Comparison of ENCODE assay signal across 7 mouse cellular contexts in the genomic region with DNA sequence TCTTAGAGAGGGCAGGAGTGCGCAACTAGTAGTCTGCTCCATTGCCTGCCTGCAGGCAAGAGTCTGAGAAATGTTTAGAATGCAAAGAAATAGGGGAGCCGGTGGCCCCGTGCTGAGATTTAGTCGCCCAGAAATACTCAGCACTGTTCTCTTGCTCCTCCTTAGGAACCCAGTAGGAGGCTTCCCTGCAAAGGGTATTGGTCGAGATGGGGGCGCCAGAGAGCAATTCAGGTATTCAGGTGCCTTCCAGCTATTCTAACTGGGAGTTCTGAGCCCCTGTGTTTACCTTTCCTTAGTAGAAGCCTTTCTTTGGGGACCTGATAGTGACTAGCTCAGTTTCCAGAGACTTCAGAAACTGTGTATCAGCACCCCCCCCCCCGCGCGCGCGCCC. TPM values are rescaled to one million over a fixed set of nuclear protein-coding genes. Genes with fewer than 3 reads are reported as not detected.
DNase-seq lines count a peak whose midpoint lies in the region; ATAC-seq and TF ChIP-seq lines count a peak whose summit lies in the region.

No protein-coding gene starts in this region.

- TF ChIP-seq CTCF in bone marrow macrophage, adult 2 months (IDR thresholded peaks at IDR 0.05; ENCODE audit: low read depth, low read length): peak; percentile 56

- no peak for TF ChIP-seq POLR2A in bone marrow macrophage, adult 2 months (IDR thresholded peaks at IDR 0.05; ENCODE audit: borderline replicate concordance, low read depth, low read length)

- H3K36me3 ChIP-seq in forebrain, embryonic 16.5 days (ENCODE audit: control insufficient read depth, insufficient read depth): no peaks in the 10 kb centered on the region

- no peak overlapping the region for H3K27ac ChIP-seq in bone marrow macrophage, adult 2 months (ENCODE audit: insufficient read depth, low read depth, low read length)
- no peak overlapping the region for H3K27ac ChIP-seq in forebrain, embryonic 16.5 days (ENCODE audit: low read length)

- H3K9me3 ChIP-seq in forebrain, embryonic 16.5 days (ENCODE audit: control insufficient read depth, low read length): no peaks in the 10 kb centered on the region

- peak overlapping the region; percentile 60 for H3K4me2 ChIP-seq in forebrain, embryonic 16.5 days (ENCODE audit: low read length)

- H3K4me3 ChIP-seq in bone marrow macrophage, adult 2 months (ENCODE audit: insufficient read depth, low read length): peak overlapping the region; percentile 58
- H3K4me3 ChIP-seq in forebrain, embryonic 16.5 days (replicated peaks; ENCODE audit: low read length): peak overlapping the region; percentile 41

- peak; percentile 80 for DNase-seq in NIH3T3 (ENCODE audit: low read depth)
- DNase-seq in kidney, postnatal 10 days: peak; percentile 71
- DNase-seq in lung, postnatal 4 days: peak; percentile 63 to 71
- DNase-seq in urinary bladder, postnatal 36 days (ENCODE audit: low spot score in 2 of 2): no peak

- H3K4me1 ChIP-seq in bone marrow macrophage, adult 2 months (ENCODE audit: control insufficient read depth, insufficient read depth, low read length): 0 out of 2 replicates have a peak, but pooled peaks cover 2% of the 10 kb centered on the region
- H3K4me1 ChIP-seq in forebrain, embryonic 16.5 days (replicated peaks; ENCODE audit: control insufficient read depth, insufficient read depth, low read length): peaks cover 12% of the 10 kb centered on the region

- ATAC-seq in forebrain, embryonic 16.5 days: peak; percentile 13; the same call in 1 of the 2 replicates
- no peak for ATAC-seq in megakaryocyte-erythroid progenitor cell, adult 5-6 weeks (replicated peaks; ENCODE audit: low FRiP score, low TSS enrichment, poor library complexity, severe bottlenecking)

- WGBS in forebrain, embryonic 16.5 days: 2% methylated on average over 11 of the region's 11 CpGs

- peaks cover 57% of the 10 kb centered on the region for H3K27me3 ChIP-seq in forebrain, embryonic 16.5 days (replicated peaks; ENCODE audit: control insufficient read depth, insufficient read depth, low read length)

- H3K9ac ChIP-seq in forebrain, embryonic 16.5 days (replicated peaks; ENCODE audit: low read depth, low read length): no peak overlapping the region

RNA-seq across cellular contexts. Expression of gene Irx2, which starts 11.5 kb away (rescaled TPM):
- not detected in 2 replicates for polyA plus RNA-seq in bone marrow macrophage, adult 2 months (2012; ENCODE audit: insufficient read depth, insufficient read length, missing spikeins)
- polyA plus RNA-seq in forebrain, embryonic 16.5 days (2015; fragmentation: Nextera tagmentation; extraction: Ambion mirVana): 0.30 and 1.7 TPM in 2 replicates
- total RNA-seq in megakaryocyte-erythroid progenitor cell, adult 5-6 weeks (2014; fragmentation: Nextera tagmentation): not detected in 2 replicates
- not detected in 2 replicates for total RNA-seq in megakaryocyte-erythroid progenitor cell, adult 5-6 weeks (2017)

Comparison
In these comparisons a context has a peak if more than half of its experiments do, and no peak if none do; other contexts are left out.
1. DNase-seq: peak in NIH3T3 (single experiment), kidney, postnatal 10 days (single experiment) and lung, postnatal 4 days (2 of 2); none in urinary bladder, postnatal 36 days (0 of 2).